Mouse (Mus musculus) frontal cortex, postnatal 25 days (tissue): ENCODE results near the gene Runx2.
A peak's percentile ranks its signal among the peaks of the same experiment; 100 is the strongest.

ENCODE experiments used
- DNase-seq, 2 experiments: peaks; one replicate each; pipeline ENCODE4 v3.0.0; 2022; ENCODE audit warnings: low spot score in 2 of 2

Runx2 gene

DNA sequence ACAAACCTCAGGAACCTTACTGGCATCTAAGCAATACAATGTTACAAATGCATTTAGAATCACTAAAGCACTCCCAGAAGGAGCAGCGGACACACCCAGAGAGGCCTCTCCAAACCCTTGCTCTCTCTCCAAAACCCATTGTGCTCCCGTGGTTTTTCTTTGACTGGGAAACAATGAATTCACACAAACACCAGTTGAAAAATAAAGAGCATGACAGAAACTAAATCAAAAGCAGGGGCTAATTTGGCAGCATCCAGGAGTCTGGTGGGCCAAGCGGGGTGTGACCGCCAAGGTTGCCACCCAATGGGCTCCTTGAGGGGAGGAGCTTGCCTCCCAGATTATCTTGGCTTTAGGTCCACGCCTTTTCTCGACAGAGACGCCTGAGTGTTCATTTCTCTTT lies 341.9 kb downstream of the Runx2 start:
- no peak for DNase-seq

GRCm38 (mm10) chr17:44463679-44464078 lies 350.9 kb downstream of the Runx2 start:
- no peak for DNase-seq

DNA sequence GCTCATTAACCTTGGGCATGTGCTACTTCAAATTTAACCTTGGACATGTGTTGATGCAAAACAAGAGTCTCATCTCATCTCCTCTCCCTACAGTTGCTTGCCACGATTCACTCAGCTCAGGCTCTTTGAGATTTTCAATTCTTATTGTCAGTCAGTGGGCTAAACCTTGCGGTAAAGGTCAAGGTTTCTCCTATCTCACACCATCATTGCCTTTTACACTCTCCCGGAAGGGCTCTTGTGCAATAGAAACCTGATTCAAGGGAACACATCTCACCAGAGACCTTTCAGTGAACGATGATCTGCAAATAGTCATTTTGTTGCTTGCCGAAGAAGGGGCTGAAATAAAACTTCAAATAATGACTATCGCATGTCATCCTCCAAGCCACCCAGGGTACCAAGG lies 354.4 kb downstream of the Runx2 start:
- DNase-seq: no peak

GRCm38 (mm10) chr17:44459029-44459428 lies 355.6 kb downstream of the Runx2 start:
- DNase-seq: no peak

DNA sequence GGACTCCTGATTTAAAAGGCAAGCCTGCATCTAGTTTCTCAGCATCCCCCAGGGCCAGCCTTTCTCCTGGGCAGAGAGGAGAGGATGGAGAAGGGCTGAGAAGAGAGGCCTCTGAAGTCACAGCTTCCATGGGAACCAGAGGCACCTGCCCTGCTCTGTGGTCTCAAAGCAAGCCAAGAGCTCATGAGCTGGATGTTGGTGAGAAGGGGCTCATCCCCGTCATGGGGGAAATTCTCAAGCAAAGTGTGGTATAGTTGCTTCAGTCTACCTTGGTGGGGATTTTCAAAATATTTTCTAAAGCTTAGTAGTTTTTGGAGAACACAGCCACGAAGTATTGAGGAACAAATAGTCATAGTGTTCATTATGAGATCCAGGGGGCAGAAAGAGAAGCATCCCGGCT lies 357.9 kb downstream of the Runx2 start:
- no peak for DNase-seq

- DNase-seq: peak; percentile 54 to 60
Observed at GRCm38 (mm10) chr17:44455681-44456600, 358.7 kb downstream of the Runx2 start.

- DNase-seq: no peak
Observed at GRCm38 (mm10) chr17:44449915-44450471, 364.6 kb downstream of the Runx2 start.
